Mouse (Mus musculus) c-Kit-positive CD71-positive TER-119-negative erythroid progenitor cells, embryonic 14.5 days (primary cell): Measurements from ENCODE around the gene Foxp1.

Source experiments
- DNase-seq: peaks from one replicate; pipeline ENCODE4 v3.0.0-alpha.2; 2013; ENCODE audit warnings: low read depth

Foxp1 gene

DNA sequence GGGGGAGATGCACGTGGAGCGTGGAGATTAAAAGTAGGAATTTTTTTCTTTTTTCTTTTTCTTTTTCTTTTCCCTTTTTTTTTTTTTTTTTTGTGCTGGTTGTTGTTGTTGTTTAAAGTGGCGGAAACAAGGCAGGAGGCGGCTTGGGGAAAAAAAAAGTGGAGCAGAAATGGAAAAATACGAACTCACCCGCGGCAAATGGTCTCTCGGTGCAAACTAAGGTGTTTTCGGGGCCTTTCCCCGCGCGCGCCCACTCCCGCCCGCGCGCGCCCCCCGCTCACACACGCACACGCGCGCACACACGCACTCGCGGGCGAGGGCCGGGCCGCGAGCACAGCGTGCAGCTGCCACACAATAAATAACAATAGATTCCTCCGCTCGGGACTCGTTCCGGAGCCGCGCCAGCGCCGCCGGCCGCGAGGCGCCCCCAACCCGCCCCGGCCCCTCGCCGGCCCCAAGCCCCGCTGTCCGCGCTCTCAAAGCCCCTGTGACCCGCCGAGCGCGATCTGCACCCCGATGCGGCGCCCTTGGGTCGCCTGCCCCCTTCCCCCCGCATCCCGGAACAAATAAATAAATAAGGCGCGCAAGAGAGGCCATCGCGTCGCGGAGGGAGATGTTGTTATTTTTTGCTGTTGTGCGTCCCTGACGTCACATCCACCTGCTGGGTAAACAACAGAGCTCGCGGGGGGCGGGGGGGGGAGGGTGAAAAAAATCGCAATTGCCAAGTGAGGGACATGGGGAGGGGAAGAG is at the start of gene Foxp1:
Gene Foxp1, minus strand, starts transcription at position 363 of the 750 bp plus-strand sequence.
- peak; percentile 78 for DNase-seq

DNA sequence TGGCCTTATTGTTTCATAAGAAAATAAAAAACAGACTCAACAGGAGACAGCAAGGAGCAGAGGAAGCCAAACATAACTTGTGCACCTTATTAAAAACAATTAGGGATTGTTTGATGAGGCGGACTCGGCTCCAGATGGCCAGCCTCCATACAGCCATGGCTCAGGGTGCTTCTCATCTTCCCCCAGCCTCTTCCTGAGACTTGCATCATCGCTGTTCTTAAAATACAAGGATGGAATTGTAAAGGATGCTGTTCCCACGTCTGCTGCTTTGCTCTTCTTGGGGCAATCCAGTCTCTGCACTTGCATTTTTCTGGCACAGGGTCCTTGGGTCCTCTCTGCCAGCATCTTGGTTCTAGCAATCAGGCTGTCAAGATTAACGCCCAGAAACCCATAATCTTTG is 49.5 kb upstream of the Foxp1 start:
- DNase-seq: no peak

GRCm38 (mm10) chr6:99566921-99567320 is 44.4 kb upstream of the Foxp1 start:
- no peak for DNase-seq

- DNase-seq: no peak
These were observed 42.2 kb upstream of the Foxp1 start for GRCm38 (mm10) chr6:99564766-99565165.

GRCm38 (mm10) chr6:99556950-99557349 is 34.4 kb upstream of the Foxp1 start:
- no peak for DNase-seq

GRCm38 (mm10) chr6:99552816-99553215 is 30.3 kb upstream of the Foxp1 start:
- DNase-seq: no peak

DNA sequence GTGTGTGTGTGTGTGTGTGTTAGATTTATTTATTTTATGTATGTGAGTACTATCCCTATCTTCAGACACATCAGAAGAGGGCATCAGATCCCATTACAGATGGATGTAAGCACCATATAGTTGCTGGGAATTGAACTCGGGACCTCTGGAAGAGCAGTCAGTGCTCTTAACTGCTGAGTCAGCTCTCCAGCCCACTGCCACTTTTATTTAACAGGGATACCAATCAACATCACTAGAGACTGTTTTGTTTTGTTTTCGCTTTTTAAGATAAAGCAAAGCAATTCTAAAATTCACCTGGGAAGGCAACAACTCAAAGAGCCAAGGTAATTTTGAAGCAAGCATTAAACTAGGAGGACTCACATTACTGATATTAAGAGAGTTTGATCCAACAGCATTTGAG is 23.9 kb upstream of the Foxp1 start:
- DNase-seq: no peak

GRCm38 (mm10) chr6:99545437-99545836 is 22.9 kb upstream of the Foxp1 start:
- DNase-seq: no peak

DNA sequence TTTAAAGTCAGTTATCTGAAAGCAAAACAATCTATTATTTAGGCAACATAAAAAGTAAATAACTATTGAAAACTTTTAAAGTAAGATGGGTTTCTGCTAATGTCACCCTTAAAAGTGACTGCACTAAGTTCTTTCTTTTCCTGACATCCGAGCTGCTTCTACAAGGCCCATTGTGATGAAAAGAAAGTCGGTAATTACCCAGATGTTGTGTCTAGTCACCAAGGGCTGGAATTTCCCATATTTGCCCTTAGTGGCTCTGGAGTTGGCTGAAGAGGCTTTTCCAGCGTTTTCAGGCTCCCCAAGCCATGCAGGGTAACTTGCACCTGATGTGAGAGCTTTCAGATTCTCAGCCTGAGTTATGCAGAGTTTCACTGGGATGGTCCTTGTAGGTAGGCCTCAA is 18.6 kb upstream of the Foxp1 start:
- DNase-seq: no peak

- DNase-seq: no peak
These were observed 18.1 kb upstream of the Foxp1 start for GRCm38 (mm10) chr6:99540653-99541052.

GRCm38 (mm10) chr6:99540146-99540545 is 17.6 kb upstream of the Foxp1 start:
- no peak for DNase-seq

GRCm38 (mm10) chr6:99538194-99538941 is 15.8 kb upstream of the Foxp1 start:
- DNase-seq: no peak

GRCm38 (mm10) chr6:99534211-99534745 is 11.8 kb upstream of the Foxp1 start:
- no peak for DNase-seq

DNA sequence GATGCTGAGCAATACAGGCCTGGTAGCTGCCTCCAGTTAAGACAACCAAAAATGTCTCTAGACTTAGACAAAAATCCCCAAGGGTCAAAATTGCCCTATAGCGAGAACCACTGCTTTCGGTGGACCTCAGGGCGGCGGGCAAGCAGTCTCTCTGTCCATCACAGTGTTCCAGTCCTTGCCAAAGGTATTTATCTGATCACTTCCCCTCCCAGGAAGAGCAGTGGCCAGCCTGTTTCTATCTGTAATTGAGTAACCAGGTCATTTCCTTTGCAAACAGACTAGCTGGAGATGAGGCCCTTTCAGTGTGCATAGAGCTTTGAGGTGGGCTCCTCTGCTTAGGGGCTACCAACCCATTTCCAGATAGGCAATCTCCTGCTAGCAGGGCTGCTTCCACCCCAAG is 9.9 kb upstream of the Foxp1 start:
- no peak for DNase-seq

DNA sequence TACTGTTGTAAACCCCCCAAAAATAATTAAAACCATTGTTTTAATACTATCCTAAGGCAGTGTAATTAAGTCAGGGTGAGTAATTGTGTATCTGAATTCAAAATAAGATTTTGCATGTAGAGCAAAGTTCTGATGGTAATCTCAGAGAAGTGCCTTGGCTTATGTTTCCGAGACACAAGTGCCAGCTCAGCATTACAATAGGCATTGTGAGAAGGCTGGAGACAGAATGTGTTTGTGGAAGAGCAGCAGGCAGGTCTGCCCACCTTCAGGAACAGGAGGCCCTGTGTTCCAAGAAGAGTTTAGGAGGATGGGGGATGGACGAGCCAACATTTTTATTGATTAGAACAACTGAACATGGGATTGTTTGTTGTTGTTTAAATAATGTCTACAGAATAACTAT is 6.5 kb upstream of the Foxp1 start:
- no peak for DNase-seq

- DNase-seq: no peak
These were observed 5.1 kb upstream of the Foxp1 start for GRCm38 (mm10) chr6:99527457-99528105.

DNA sequence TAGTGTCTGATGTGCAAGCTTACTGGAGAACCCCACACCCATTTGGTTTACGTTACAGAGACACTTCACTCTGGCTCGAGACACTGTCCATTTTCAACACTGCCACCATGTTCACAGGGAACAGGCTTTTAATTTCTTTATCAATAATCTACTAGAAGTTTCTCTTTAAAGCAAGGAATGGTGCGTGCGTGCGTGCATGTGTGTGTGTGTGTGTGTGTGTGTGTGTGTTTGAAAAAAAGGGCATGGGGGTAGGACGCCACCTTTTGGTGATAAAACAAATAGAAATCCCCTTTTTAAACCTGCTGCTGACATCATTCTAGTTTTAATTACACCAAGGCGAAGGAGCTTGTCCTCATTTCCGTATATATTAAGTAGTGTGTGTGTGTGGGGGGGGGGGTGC is 2.8 kb upstream of the Foxp1 start:
- no peak for DNase-seq

- no peak for DNase-seq
These were observed 1.3 kb upstream of the Foxp1 start for GRCm38 (mm10) chr6:99523679-99524370.

GRCm38 (mm10) chr6:99523109-99523632 is 650 bp upstream of the Foxp1 start:
- DNase-seq: peak; percentile 34

DNA sequence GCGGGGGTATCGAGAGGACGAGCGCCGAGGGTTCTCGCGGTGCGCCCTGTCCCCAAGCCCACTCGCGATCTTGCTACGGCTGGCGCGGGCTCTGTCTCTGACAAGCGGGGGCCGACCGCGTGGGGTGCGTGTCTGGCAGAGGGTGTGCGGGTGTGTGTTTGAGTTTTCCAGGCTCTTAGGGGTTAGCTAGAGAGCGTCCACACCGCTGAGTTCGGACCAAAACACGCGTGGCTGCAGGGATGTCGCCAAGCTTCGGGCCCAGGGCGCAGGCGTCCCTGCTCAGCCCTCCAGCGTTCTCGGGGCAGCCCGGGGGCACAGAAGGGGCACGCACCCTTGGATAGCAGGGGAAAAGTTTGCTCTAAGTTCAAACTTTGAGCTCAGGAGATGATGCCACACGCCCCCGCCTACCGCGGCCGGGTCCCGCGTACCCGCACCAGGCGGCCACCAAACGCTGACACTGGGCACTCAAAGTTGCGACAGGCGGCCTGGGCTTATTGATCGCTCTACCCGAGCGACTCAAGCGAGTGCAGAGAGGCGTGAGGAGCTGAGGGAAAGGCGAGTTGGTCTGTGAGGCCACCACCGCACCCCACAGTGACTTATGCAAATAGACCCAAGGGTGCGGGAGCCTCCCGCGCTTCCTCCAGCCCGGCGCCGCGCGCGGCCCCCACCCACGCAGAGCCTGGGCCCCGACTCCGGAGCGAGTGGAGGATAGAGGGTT is 721 bp downstream of the Foxp1 start:
- DNase-seq: no peak

DNA sequence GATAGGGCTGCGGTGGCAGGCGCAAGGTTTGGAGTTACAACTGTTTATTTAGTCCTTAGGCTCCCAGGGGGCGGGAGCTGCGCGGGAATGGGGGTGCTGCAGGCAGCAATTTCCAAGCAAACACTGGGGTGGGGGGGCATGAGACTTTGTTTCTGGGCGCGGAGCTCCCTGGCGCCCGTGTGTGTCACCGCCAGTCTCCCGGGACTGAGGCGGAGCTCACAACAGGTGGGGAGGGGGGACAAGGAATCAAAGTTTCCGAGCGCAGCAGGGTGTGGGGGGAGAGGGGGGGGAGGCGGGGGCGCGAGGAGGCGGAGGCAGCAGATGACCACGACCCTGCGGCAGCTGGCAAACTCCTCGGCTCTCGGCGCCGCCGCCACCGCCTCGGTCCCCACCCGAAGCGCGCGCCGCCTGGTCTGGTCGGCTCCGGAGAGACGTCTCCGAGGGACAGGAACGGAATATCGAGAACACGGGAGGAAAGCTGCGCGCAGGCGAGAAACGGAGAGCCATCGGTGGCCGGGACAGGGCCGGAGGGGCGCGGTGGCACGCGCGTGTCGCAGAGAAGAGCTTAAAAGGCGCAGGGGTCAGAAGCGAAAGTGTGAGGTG is 1.4 kb downstream of the Foxp1 start:
- no peak for DNase-seq
